Mouse (Mus musculus): Measurements from ENCODE around the gene Gpd1. TPM values are rescaled to one million over a fixed set of nuclear protein-coding genes. Genes with fewer than 3 reads are reported as not detected.

The Gpd1 gene
- total and polyA plus RNA-seq, 2 experiments from 2014 or later, result 3.9 to 6.0 TPM

DNA sequence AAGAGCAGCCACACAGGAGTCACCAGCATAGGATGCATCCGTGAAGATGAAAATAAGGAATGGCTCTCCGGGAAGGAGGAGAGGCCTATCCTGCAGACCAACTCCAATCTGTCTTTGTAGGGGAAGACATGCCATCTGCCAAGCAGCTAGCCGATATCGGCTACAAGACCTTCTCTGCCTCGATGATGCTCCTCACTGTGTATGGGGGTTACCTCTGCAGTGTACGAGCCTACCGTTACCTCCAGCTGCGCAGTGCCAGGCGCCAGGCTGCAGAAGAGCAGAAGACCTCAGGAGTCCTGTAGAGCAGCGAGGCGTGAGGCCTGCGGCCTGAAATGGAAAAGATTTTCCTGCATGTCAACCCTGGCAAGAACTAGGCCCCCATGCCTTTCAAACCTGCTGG, 10.2 kb downstream of the Gpd1 start:
- Histone ChIP-seq H3K27ac (ENCODE audit: low read depth, low read length) (no peak overlapping the region), H3K4me1 (ENCODE audit: insufficient read depth) (no peaks in the 10 kb centered on the region), H3K4me3 (ENCODE audit: low read depth, low read length) (no peak overlapping the region), H3K36me3 (ENCODE audit: insufficient read depth) (peaks cover 18% of the 10 kb centered on the region), H3K9ac (no peak overlapping the region), H3K4me2 (ENCODE audit: low read depth) (no peak overlapping the region), H3K27me3 (ENCODE audit: insufficient read depth, low read length) (no peaks in the 10 kb centered on the region), H3K9me3 (ENCODE audit: low read length) (no peaks in the 10 kb centered on the region)
- TF ChIP-seq CTCF (IDR thresholded peaks at IDR 0.05; ENCODE audit: low read depth), result no peak
- no peak for ATAC-seq
- DNase-seq, result no peak
- 96% methylated on average over 12 of the region's 12 CpGs for WGBS

DNA sequence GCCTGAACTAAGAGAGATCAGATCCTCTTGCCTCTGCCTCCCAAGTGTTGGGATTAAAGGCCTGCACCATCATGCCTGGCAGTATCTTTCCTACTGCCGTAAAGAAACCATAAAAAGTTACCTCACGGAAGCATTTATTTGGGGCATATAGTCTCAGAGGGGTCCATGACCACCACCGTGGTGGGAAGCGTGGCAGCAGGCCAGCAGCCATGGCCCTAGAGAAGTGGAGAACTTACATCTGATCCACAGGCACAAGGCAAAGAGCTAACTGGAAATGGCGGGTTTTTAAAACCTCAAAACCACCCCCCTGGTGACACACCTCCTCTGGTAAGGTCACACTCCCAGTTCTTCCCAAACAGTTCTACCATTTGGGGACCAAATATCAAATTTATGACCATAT, 10.9 kb downstream of the Gpd1 start:
- H3K4me3 ChIP-seq (ENCODE audit: low read depth, low read length), result no peak overlapping the region
- H3K9ac ChIP-seq, result no peak overlapping the region
- TF ChIP-seq CTCF (IDR thresholded peaks at IDR 0.05; ENCODE audit: low read depth), result no peak
- no peaks in the 10 kb centered on the region for H3K27me3 ChIP-seq (ENCODE audit: insufficient read depth, low read length)
- DNase-seq, result no peak
- no peak overlapping the region for H3K4me2 ChIP-seq (ENCODE audit: low read depth)
- WGBS, result 95% methylated on average over 5 of the region's 5 CpGs
- H3K9me3 ChIP-seq (ENCODE audit: low read length), result no peaks in the 10 kb centered on the region
- peaks cover 16% of the 10 kb centered on the region for H3K36me3 ChIP-seq (ENCODE audit: insufficient read depth)
- no peak overlapping the region for H3K27ac ChIP-seq (ENCODE audit: low read depth, low read length)
- H3K4me1 ChIP-seq (ENCODE audit: insufficient read depth), result no peaks in the 10 kb centered on the region
- no peak for ATAC-seq

DNA sequence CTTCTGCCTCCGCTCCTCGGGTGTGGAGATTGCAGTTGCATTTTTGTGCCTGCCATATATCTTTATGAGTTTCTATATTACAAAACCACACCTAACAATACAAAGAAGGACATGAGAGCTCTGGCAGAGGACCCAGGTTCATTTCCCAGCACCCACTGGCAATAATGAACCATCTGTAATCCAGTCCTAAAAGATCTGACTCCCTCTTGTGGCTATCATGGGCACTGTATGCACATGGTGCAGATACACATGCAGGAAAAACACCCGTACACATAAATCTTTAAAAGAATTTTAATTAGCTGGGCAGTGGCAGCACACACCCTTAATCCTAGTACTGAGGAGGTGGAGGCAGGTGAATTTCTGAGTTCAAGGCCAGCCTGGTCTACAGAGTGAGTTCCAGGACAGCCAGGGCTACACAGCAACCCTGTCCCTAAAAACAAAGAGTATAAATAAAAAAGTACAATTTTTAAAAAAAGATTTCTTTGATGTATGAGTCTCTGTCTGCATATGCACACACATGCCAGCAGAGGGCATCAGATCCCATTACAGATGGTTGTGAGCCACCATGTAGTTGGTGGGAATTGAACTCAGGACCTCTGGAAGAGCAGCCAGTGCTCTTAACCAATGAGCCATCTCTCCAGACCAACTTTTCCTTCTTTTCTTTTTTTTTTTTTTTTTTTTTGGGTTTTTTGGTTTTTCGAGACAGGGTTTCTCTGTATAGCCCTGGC, 11.9 kb downstream of the Gpd1 start:
- no peaks in the 10 kb centered on the region for H3K9me3 ChIP-seq (ENCODE audit: low read length)
- ATAC-seq, result no peak
- H3K36me3 ChIP-seq (ENCODE audit: insufficient read depth), result peaks cover 12% of the 10 kb centered on the region; the same call in 1 of the 2 replicates
- H3K4me2 ChIP-seq (ENCODE audit: low read depth), result no peak overlapping the region
- H3K4me3 ChIP-seq (ENCODE audit: low read depth, low read length), result no peak overlapping the region
- DNase-seq, result no peak
- 94% methylated on average over 3 of the region's 4 CpGs for WGBS
- H3K27ac ChIP-seq (ENCODE audit: low read depth, low read length), result no peak overlapping the region
- TF ChIP-seq CTCF (IDR thresholded peaks at IDR 0.05; ENCODE audit: low read depth), result no peak; the same call in 1 of the 2 replicates
- no peaks in the 10 kb centered on the region for H3K4me1 ChIP-seq (ENCODE audit: insufficient read depth)
- H3K9ac ChIP-seq, result no peak overlapping the region
- no peaks in the 10 kb centered on the region for H3K27me3 ChIP-seq (ENCODE audit: insufficient read depth, low read length)

DNA sequence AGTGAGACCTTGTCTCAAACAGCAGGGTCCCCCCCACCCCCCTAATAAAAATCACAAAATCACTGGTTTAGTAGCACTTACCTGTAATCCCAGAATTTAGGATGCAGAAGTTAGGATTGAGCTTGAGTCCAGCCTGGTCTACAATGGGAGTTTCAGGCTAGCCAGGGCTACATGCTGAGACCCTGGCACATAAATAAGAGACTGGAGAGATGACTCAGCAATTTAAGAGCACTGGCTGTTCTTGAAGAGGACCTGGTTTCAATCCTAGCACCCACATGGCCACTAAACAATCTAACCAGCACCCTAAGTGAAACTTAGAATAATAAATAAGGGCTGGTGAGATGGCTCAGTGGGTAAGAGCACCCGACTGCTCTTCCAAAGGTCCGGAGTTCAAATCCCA, 13.9 kb downstream of the Gpd1 start:
- ATAC-seq, result no peak
- no peaks in the 10 kb centered on the region for H3K27me3 ChIP-seq (ENCODE audit: insufficient read depth, low read length)
- TF ChIP-seq CTCF (IDR thresholded peaks at IDR 0.05; ENCODE audit: low read depth), result no peak
- no peak overlapping the region for H3K27ac ChIP-seq (ENCODE audit: low read depth, low read length)
- no peak for DNase-seq
- no peaks in the 10 kb centered on the region for H3K9me3 ChIP-seq (ENCODE audit: low read length)
- no peak overlapping the region for H3K9ac ChIP-seq
- H3K4me3 ChIP-seq (ENCODE audit: low read depth, low read length), result no peak overlapping the region
- 100% methylated on average over 2 of the region's 2 CpGs for WGBS
- no peak overlapping the region for H3K4me2 ChIP-seq (ENCODE audit: low read depth)
- H3K4me1 ChIP-seq (ENCODE audit: insufficient read depth), result no peaks in the 10 kb centered on the region
- peaks cover 23% of the 10 kb centered on the region; the same call in 1 of the 2 replicates for H3K36me3 ChIP-seq (ENCODE audit: insufficient read depth)

DNA sequence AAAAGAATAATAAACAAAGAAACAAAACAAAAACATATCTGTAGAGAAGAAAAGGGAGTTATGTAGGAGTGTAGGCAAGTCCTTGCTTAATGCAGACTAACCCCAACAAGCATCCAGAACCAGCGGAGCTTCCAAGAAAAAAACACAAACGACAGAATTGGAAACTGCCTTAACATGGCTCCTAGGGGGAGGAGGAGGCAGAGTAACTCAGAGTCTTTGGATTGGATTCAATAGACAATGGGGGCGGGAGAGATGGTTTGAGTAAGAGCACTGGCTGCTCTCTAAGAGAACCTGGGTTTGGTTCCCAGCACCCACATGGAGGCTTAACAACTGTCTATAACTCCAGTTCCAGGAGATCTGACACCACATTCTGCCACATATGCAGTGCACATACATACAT, 14.4 kb downstream of the Gpd1 start:
- WGBS, result 88% methylated on average over 3 of the region's 3 CpGs
- no peaks in the 10 kb centered on the region for H3K27me3 ChIP-seq (ENCODE audit: insufficient read depth, low read length)
- no peak overlapping the region for H3K4me2 ChIP-seq (ENCODE audit: low read depth)
- H3K4me3 ChIP-seq (ENCODE audit: low read depth, low read length), result no peak overlapping the region
- no peak overlapping the region for H3K9ac ChIP-seq
- ATAC-seq (no peak), DNase-seq (no peak)
- no peaks in the 10 kb centered on the region for H3K4me1 ChIP-seq (ENCODE audit: insufficient read depth)
- no peak for TF ChIP-seq CTCF (IDR thresholded peaks at IDR 0.05; ENCODE audit: low read depth)
- H3K9me3 ChIP-seq (ENCODE audit: low read length), result no peaks in the 10 kb centered on the region
- peaks cover 27% of the 10 kb centered on the region for H3K36me3 ChIP-seq (ENCODE audit: insufficient read depth)
- H3K27ac ChIP-seq (ENCODE audit: low read depth, low read length), result no peak overlapping the region

DNA sequence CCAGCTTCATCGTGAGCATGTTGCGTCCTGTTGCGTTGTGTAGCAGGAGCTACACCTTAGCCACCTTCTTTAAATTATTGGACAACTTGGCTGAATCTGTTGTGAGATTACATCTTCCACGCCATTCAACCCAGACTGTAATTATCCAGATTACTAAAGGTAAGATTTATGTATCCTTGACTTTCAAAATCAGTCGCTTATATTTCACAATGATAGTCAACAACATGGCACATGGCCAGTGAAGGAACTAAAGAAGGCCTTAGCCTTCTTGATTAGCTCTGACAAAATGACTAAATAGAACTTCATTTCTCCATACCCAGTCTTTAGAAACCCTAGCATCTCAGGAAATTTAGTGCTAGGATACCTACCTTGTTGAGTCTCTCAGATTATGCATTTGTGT, 15.9 kb downstream of the Gpd1 start:
- H3K27me3 ChIP-seq (ENCODE audit: insufficient read depth, low read length), result no peaks in the 10 kb centered on the region
- H3K27ac ChIP-seq (ENCODE audit: low read depth, low read length), result no peak overlapping the region
- no peak for DNase-seq
- no peak overlapping the region for H3K4me3 ChIP-seq (ENCODE audit: low read depth, low read length)
- TF ChIP-seq CTCF (IDR thresholded peaks at IDR 0.05; ENCODE audit: low read depth), result no peak
- H3K4me1 ChIP-seq (ENCODE audit: insufficient read depth), result no peaks in the 10 kb centered on the region
- H3K4me2 ChIP-seq (ENCODE audit: low read depth), result no peak overlapping the region
- H3K9me3 ChIP-seq (ENCODE audit: low read length), result no peaks in the 10 kb centered on the region
- H3K36me3 ChIP-seq (ENCODE audit: insufficient read depth), result peaks cover 35% of the 10 kb centered on the region
- H3K9ac ChIP-seq, result no peak overlapping the region
- 94% methylated on average over 5 of the region's 5 CpGs for WGBS
- ATAC-seq, result no peak

DNA sequence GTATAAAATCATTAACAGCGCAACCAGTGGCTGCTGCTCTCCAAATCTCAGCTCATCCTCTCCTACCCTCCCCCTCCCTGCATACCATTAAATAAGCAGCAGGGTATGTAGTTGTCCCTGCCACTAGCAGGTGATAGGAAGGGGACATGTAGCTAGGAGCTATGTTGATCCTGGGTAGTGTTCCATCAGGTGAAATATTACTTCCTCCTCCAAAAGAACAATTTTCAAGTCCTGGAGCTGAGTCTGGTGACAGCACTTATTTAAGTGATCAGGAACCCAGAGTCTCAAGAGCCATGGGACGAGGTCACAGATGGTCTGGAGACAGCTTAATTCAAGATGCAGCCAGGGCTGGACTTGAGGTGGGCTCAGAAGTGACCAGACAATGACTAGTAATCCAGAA, 18.3 kb downstream of the Gpd1 start:
- Histone ChIP-seq H3K27me3 (ENCODE audit: insufficient read depth, low read length) (no peaks in the 10 kb centered on the region), H3K4me3 (ENCODE audit: low read depth, low read length) (no peak overlapping the region), H3K4me1 (ENCODE audit: insufficient read depth) (no peaks in the 10 kb centered on the region), H3K36me3 (ENCODE audit: insufficient read depth) (peaks cover 47% of the 10 kb centered on the region), H3K9ac (no peak overlapping the region), H3K4me2 (ENCODE audit: low read depth) (no peak overlapping the region), H3K27ac (ENCODE audit: low read depth, low read length) (no peak overlapping the region), H3K9me3 (ENCODE audit: low read length) (no peaks in the 10 kb centered on the region)
- WGBS, result 97% methylated on average over 2 of the region's 2 CpGs
- TF ChIP-seq CTCF (IDR thresholded peaks at IDR 0.05; ENCODE audit: low read depth), result no peak
- no peak for DNase-seq
- no peak for ATAC-seq
